Mouse (Mus musculus): Measurements from ENCODE around the gene Adcy4. TPM values are rescaled to one million over a fixed set of nuclear protein-coding genes. Genes with fewer than 3 reads are reported as not detected.

The Adcy4 gene
- total and polyA plus RNA-seq, 2 experiments = 2.4 to 4.5 TPM

DNA sequence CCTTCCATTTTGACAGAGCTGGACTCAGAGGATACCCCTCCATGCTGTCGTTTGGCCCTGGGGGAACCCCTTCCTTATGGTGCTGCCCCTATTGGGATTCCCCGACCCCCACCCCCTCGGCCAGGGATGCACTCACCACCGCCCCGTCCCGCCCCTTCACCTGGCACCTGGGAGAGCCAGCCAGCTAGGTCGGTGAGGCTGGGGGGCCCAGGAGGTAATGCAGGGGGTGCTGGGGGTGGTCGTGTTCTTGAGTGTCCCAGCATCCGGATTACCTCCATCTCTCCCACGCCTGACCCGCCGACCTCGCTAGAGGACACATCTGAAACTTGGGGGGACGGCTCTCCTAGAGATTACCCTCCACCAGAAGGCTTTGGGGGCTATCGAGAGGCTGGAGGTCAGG, 42.2 kb upstream of the Adcy4 start:
- Histone ChIP-seq H3K4me3 (ENCODE audit: insufficient read depth, low read depth, low read length) (no peak overlapping the region), H3K27me3 (ENCODE audit: control insufficient read depth, insufficient read depth, low read length) (peaks cover 4% of the 10 kb centered on the region; the same call in 1 of the 2 replicates), H3K79me2 (ENCODE audit: control insufficient read depth, insufficient read depth, low read length) (no peaks in the 10 kb centered on the region), H3K36me3 (ENCODE audit: control insufficient read depth, insufficient read depth, low read length) (no peaks in the 10 kb centered on the region), H3K9ac (ENCODE audit: low read depth, low read length) (no peak overlapping the region), H3K27ac (replicated peaks; ENCODE audit: insufficient read depth, low read depth, low read length) (no peak overlapping the region), H3K4me1 (ENCODE audit: control insufficient read depth, insufficient read depth, low read length) (no peaks in the 10 kb centered on the region)
- 23% methylated on average over 15 of the region's 15 CpGs for WGBS
- no peak for DNase-seq (ENCODE audit: extremely low read depth, low read depth, low spot score)
- TF ChIP-seq CTCF (IDR thresholded peaks at IDR 0.05; ENCODE audit: low read depth, low read length) = no peak
- no peak for TF ChIP-seq POLR2A (IDR thresholded peaks at IDR 0.05; ENCODE audit: extremely low read depth, insufficient read depth, low read length)

DNA sequence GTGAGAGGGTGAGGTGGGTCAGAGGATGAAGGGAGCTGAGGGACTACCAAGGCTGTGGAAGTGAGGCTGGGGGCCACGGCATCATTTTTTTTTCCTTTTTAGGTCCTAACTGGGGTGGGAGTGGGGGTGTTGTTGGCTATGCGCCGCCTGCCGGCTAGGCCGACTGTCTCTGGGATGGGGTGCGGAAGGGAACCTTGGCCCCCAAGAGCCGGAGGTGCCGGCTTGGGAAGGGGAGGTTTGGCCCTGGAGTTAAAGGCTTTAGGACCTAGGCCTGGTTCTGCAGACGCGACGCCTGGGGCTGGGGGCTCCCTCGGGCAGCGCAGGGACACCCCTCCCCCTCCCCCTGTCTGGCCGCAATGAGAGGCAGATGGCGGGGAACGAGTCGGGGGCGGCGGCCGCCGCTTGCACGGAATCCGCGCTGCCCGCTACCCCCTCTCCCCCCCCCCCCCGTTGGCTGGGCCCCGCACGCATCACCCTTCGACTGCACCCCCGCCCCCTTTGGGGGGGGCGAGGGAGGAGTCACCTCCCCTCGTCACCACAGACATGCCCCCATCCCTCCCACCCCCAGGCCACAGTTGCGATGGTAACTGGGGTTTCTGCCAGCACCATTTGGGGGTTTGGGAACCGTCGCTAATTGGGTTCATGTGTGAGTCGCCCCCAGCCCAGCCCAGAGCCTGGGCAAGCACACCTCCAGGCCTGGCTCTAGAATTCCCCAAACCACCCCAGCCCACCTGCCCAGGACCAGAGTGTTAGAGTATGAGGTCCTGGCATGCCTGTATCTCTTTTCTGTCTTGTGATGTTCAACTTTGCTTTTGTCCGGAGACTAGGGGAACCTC, 41.5 kb upstream of the Adcy4 start:
- peak overlapping the region; percentile 44 for H3K4me3 ChIP-seq (ENCODE audit: insufficient read depth, low read depth, low read length)
- peak overlapping the region; percentile 42; the same call in 1 of the 2 replicates for H3K9ac ChIP-seq (ENCODE audit: low read depth, low read length)
- H3K27me3 ChIP-seq (ENCODE audit: control insufficient read depth, insufficient read depth, low read length) = peaks cover 4% of the 10 kb centered on the region; the same call in 1 of the 2 replicates
- no peak overlapping the region for H3K27ac ChIP-seq (replicated peaks; ENCODE audit: insufficient read depth, low read depth, low read length)
- WGBS = 9% methylated on average over 25 of the region's 37 CpGs
- H3K79me2 ChIP-seq (ENCODE audit: control insufficient read depth, insufficient read depth, low read length) = no peaks in the 10 kb centered on the region
- H3K4me1 ChIP-seq (ENCODE audit: control insufficient read depth, insufficient read depth, low read length) = no peaks in the 10 kb centered on the region
- TF ChIP-seq CTCF (IDR thresholded peaks at IDR 0.05; ENCODE audit: low read depth, low read length) (no peak), POLR2A (IDR thresholded peaks at IDR 0.05; ENCODE audit: extremely low read depth, insufficient read depth, low read length) (no peak)
- H3K36me3 ChIP-seq (ENCODE audit: control insufficient read depth, insufficient read depth, low read length) = no peaks in the 10 kb centered on the region
- no peak for DNase-seq (ENCODE audit: extremely low read depth, low read depth, low spot score)

DNA sequence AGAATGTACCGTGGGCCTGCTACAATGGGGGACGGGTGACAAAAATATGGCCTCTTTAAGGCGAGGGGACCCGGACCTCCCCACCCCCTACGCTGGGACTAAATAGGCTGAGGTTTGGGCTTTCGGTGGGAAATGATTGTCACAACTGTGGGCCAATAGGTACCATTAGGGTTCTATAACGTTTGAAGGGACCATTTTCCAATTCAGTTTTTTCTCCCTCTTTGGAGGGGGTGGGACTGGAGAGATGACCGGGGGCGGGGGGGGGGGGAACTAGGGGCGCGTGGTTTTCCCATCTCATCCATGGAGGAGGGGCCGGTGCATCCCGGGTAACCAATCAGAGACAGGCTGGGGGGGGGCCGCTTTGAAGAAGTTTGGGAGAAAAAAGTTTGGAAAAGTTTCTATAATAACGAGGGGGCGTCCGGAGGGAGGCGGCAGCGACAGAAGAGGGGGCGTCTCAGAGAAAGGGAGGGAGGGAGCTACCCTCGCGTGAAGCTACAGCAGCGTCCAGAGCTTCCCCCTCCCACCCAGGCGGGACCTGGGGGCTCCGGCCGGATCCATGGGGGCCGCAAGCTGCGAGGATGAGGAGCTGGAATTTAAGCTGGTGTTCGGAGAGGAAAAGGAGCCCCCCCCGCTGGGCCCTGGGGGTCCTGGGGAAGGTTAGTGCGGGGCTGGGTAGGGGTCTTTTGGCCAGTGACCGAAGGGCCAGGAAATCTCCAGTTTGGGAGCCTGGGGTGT, 40.8 kb upstream of the Adcy4 start:
- Histone ChIP-seq H3K79me2 (ENCODE audit: control insufficient read depth, insufficient read depth, low read length) (no peaks in the 10 kb centered on the region), H3K9ac (ENCODE audit: low read depth, low read length) (peak overlapping the region; percentile 27; the same call in 1 of the 2 replicates), H3K36me3 (ENCODE audit: control insufficient read depth, insufficient read depth, low read length) (no peaks in the 10 kb centered on the region), H3K4me1 (ENCODE audit: control insufficient read depth, insufficient read depth, low read length) (no peaks in the 10 kb centered on the region), H3K27me3 (ENCODE audit: control insufficient read depth, insufficient read depth, low read length) (peaks cover 4% of the 10 kb centered on the region; the same call in 1 of the 2 replicates), H3K27ac (replicated peaks; ENCODE audit: insufficient read depth, low read depth, low read length) (no peak overlapping the region), H3K4me3 (ENCODE audit: insufficient read depth, low read depth, low read length) (peak overlapping the region; percentile 41)
- WGBS = 14% methylated on average over 32 of the region's 32 CpGs
- DNase-seq (ENCODE audit: extremely low read depth, low read depth, low spot score) = no peak
- TF ChIP-seq POLR2A (IDR thresholded peaks at IDR 0.05; ENCODE audit: extremely low read depth, insufficient read depth, low read length) = no peak
- no peak for TF ChIP-seq CTCF (IDR thresholded peaks at IDR 0.05; ENCODE audit: low read depth, low read length)

DNA sequence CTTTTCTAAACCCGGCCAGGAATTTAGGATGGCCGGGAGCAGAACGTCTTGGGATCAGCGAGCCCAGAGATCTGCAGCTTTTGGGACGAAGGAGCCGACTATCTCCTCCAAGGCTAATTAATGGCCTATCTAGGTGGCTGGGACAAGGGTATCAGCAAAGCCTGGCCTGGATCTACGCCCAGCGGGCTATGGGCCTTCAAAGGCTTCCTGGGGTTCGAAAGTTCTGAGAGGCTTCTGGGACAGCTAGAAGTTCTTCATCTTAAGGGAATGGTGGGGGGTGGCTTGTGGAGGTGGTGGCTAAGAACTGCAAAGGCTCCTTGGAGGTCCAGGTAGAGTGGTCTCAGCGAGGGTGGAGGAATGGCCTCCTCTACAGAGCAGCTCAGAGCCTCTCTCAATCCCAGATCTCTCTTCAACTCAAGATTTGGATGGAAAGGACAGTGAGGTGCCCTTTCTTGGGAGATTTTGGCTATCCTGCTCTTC, 40.1 kb upstream of the Adcy4 start:
- no peak overlapping the region for H3K27ac ChIP-seq (replicated peaks; ENCODE audit: insufficient read depth, low read depth, low read length)
- H3K4me1 ChIP-seq (ENCODE audit: control insufficient read depth, insufficient read depth, low read length) = no peaks in the 10 kb centered on the region
- H3K79me2 ChIP-seq (ENCODE audit: control insufficient read depth, insufficient read depth, low read length) = no peaks in the 10 kb centered on the region
- H3K36me3 ChIP-seq (ENCODE audit: control insufficient read depth, insufficient read depth, low read length) = no peaks in the 10 kb centered on the region
- no peak overlapping the region for H3K9ac ChIP-seq (ENCODE audit: low read depth, low read length)
- H3K27me3 ChIP-seq (ENCODE audit: control insufficient read depth, insufficient read depth, low read length) = peaks cover 4% of the 10 kb centered on the region; the same call in 1 of the 2 replicates
- TF ChIP-seq POLR2A (IDR thresholded peaks at IDR 0.05; ENCODE audit: extremely low read depth, insufficient read depth, low read length) (no peak), CTCF (IDR thresholded peaks at IDR 0.05; ENCODE audit: low read depth, low read length) (no peak)
- WGBS = 53% methylated on average over 10 of the region's 10 CpGs
- no peak for DNase-seq (ENCODE audit: extremely low read depth, low read depth, low spot score)
- no peak overlapping the region for H3K4me3 ChIP-seq (ENCODE audit: insufficient read depth, low read depth, low read length)

DNA sequence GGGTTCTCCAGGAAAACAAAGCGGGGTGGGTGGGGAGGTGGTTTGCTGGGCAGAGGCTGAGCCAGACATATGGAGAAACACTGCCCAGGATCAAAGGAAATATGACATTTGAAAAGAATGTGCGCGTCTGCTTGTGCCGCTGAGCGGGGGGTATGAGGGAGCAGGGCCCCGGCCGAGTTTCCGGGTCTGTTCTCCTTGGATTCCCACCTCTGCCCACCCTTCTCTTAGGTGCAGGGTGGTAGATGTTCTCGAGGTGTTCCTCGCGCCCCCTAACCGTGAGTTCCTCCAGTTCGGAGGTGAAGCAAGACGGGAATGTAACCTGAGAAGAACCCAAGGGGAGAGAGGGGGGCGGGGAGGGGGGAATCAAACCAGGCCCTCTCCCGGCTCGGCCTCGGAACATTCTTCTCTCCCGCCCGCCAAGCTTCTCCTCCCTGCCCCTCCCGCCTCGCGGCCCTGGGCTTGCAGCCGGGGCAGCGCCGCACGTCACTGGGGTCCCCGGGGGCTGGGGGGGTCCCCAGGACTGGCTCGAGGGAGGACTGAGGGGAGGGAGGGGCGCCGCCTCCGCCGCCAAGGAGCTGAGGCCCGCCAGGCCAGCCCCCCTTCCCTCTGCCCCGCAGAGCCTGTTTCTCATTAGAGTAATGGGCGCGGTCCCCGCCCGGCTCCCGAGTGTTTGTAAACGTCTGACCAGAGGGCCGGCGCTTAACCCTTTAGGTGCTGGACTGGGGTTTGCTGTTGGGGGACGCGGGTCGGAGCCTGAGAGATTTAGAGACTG, 39.3 kb upstream of the Adcy4 start, which contains the start of gene Nfatc4:
Gene Nfatc4, plus strand, starts transcription at position 154 of the 772 bp plus-strand sequence.
- TF ChIP-seq POLR2A (IDR thresholded peaks at IDR 0.05; ENCODE audit: extremely low read depth, insufficient read depth, low read length) = no peak
- TF ChIP-seq CTCF (IDR thresholded peaks at IDR 0.05; ENCODE audit: low read depth, low read length) = no peak
- no peaks in the 10 kb centered on the region for H3K36me3 ChIP-seq (ENCODE audit: control insufficient read depth, insufficient read depth, low read length)
- peaks cover 4% of the 10 kb centered on the region; the same call in 1 of the 2 replicates for H3K27me3 ChIP-seq (ENCODE audit: control insufficient read depth, insufficient read depth, low read length)
- H3K4me3 ChIP-seq (ENCODE audit: insufficient read depth, low read depth, low read length) = peak within 1 kb of the TSS; percentile 43
- H3K4me1 ChIP-seq (ENCODE audit: control insufficient read depth, insufficient read depth, low read length) = no peaks in the 10 kb centered on the region
- H3K27ac ChIP-seq (replicated peaks; ENCODE audit: insufficient read depth, low read depth, low read length) = no peak within 1 kb of the TSS
- H3K79me2 ChIP-seq (ENCODE audit: control insufficient read depth, insufficient read depth, low read length) = no peaks in the 10 kb centered on the region
- no peak for DNase-seq (ENCODE audit: extremely low read depth, low read depth, low spot score)
- 3% methylated on average over 43 of the region's 46 CpGs for WGBS
- H3K9ac ChIP-seq (ENCODE audit: low read depth, low read length) = peak within 1 kb of the TSS; percentile 45; the same call in 1 of the 2 replicates

All from liver, adult 2 months (tissue).